Mouse (Mus musculus) heart, embryonic 11.5 days (tissue): ENCODE data around the gene Rab23. TPM values are rescaled to one million over a fixed set of nuclear protein-coding genes. Genes with fewer than 3 reads are reported as not detected.

Experiments used
- ATAC-seq: fragments of 200-750 bp; cut with Nextera tagmentation; replicated peaks from 2 replicates; pipeline ENCODE4 v1.8.0; 2017; ENCODE audit warnings: moderate library complexity; ENCODE audit not compliant: insufficient number of reproducible peaks, low FRiP score, low TSS enrichment
- H3K27ac ChIP-seq: fragments of 300-500 bp; sonication (generic); 2 replicates; pipeline ENCODE4 v1.5.1; 2014; ENCODE audit warnings: mild to moderate bottlenecking, low read depth, low read length
- H3K27me3 ChIP-seq: fragments of 300-500 bp; sonication (generic); 2 replicates; pipeline ENCODE4 v1.6.1; 2014; ENCODE audit warnings: mild to moderate bottlenecking, low read length, mixed read lengths; ENCODE audit not compliant: control insufficient read depth, insufficient read depth
- H3K36me3 ChIP-seq: fragments of 300-500 bp; sonication (generic); 2 replicates; pipeline ENCODE4 v1.6.1; 2014; ENCODE audit warnings: mild to moderate bottlenecking, low read length, moderate library complexity, mixed read lengths; ENCODE audit not compliant: control insufficient read depth, insufficient read depth
- H3K4me1 ChIP-seq: fragments of 300-500 bp; sonication (generic); 2 replicates; pipeline ENCODE4 v1.6.1; 2014; ENCODE audit warnings: low read length; ENCODE audit not compliant: control insufficient read depth, insufficient read depth
- H3K4me2 ChIP-seq: fragments of 300-500 bp; sonication (generic); 2 replicates; pipeline ENCODE4 v1.6.1; 2014; ENCODE audit warnings: mild to moderate bottlenecking, moderate library complexity
- H3K4me3 ChIP-seq: fragments of 300-500 bp; sonication (generic); 2 replicates; pipeline ENCODE4 v1.5.1; 2014; ENCODE audit warnings: low read depth, low read length
- H3K9ac ChIP-seq: fragments of 300-500 bp; sonication (generic); 2 replicates; pipeline ENCODE4 v1.6.1; 2014; ENCODE audit warnings: mild to moderate bottlenecking, low read depth, low read length, moderate library complexity
- H3K9me3 ChIP-seq: fragments of 300-500 bp; sonication (generic); replicated peaks from 2 replicates; pipeline ENCODE4 v1.6.1; 2016; ENCODE audit warnings: low read length; ENCODE audit not compliant: control insufficient read depth
- WGBS: fragments of 180-500 bp; shearing (Covaris S2); extraction: QIAGEN DNeasy Blood & Tissue Kit; methylation state at CpG from one replicate; pipeline ENCODE4 v1.1.7; 2014; ENCODE audit not compliant: insufficient replicate concordance; 5-methylcytosine and 5-hydroxymethylcytosine counted together
- polyA plus RNA-seq: library from polyadenylated mRNA; unstranded; fragments of >200 nt; fragmentation: Nextera tagmentation; extraction: Ambion mirVana; gene quantifications from 2 replicates; pipeline ENCODE4 v1.2.1, GENCODE M21; 2014

Gene Rab23
- polyA plus RNA-seq, 1 experiment from 2014 or later = 14.2 TPM

- Histone ChIP-seq H3K9ac (no peak overlapping the region), H3K4me1 (no peaks in the 10 kb centered on the region), H3K9me3 (no peaks in the 10 kb centered on the region), H3K4me2 (no peak overlapping the region), H3K36me3 (peaks cover 11% of the 10 kb centered on the region; the same call in 1 of the 2 replicates), H3K4me3 (no peak overlapping the region), H3K27me3 (no peaks in the 10 kb centered on the region), H3K27ac (no peak overlapping the region)
- WGBS = 86% methylated on average over 16 of the region's 16 CpGs
- ATAC-seq = no peak
Measured at GRCm38 (mm10) chr1:33766520-33767508, 47.1 kb downstream of the Rab23 start.

DNA sequence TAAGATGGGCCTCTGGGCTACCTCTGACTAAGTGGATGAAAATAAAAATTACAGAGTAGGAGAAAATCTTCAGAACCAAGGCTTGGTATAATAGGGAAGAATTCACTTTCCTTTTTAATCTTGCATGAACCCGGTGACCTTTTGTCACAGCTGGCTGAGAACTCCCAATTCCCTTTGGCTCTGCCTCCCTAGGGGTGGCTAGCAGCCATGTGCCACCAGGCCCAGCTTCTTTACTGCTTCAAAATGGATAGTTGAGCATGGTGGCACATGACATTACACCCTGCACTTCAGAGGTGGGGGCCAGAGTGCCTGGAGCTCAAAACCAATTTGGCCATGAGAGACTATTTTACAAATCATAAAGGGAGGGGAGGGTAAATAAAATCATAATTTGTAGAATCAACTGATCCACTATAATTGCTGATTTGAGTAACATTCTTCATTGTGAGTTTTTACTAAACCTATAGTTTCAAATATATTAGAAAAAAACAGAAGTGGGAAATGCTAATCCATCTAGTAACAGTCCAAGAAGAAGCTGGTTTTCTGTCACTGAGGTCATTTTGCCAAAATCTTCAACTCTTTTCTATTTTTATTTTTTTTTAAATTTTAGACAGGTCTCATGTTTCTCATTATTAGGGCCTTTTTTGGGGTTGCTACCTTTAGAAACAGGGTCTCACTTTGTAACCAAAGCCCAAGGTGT lies 48.6 kb downstream of the Rab23 start:
- no peak for ATAC-seq
- no peak overlapping the region for H3K4me3 ChIP-seq
- H3K36me3 ChIP-seq = peaks cover 17% of the 10 kb centered on the region; the same call in 1 of the 2 replicates
- H3K4me1 ChIP-seq = no peaks in the 10 kb centered on the region
- no peak overlapping the region for H3K9ac ChIP-seq
- no peak overlapping the region for H3K27ac ChIP-seq
- H3K9me3 ChIP-seq = no peaks in the 10 kb centered on the region
- 82% methylated on average over 1 of the region's 1 CpGs for WGBS
- H3K4me2 ChIP-seq = no peak overlapping the region
- H3K27me3 ChIP-seq = no peaks in the 10 kb centered on the region

- Histone ChIP-seq H3K36me3 (peaks cover 17% of the 10 kb centered on the region; the same call in 1 of the 2 replicates), H3K27me3 (no peaks in the 10 kb centered on the region), H3K27ac (no peak overlapping the region), H3K4me2 (no peak overlapping the region), H3K9ac (no peak overlapping the region), H3K4me3 (no peak overlapping the region), H3K9me3 (no peaks in the 10 kb centered on the region), H3K4me1 (no peaks in the 10 kb centered on the region)
- ATAC-seq = no peak
Measured at GRCm38 (mm10) chr1:33768827-33769226, 49.1 kb downstream of the Rab23 start.

GRCm38 (mm10) chr1:33771621-33772020 lies 51.9 kb downstream of the Rab23 start:
- Histone ChIP-seq H3K9ac (no peak overlapping the region), H3K27me3 (no peaks in the 10 kb centered on the region), H3K4me2 (no peak overlapping the region), H3K9me3 (no peaks in the 10 kb centered on the region), H3K36me3 (peaks cover 22% of the 10 kb centered on the region), H3K27ac (no peak overlapping the region), H3K4me3 (no peak overlapping the region), H3K4me1 (no peaks in the 10 kb centered on the region)
- 91% methylated on average over 10 of the region's 10 CpGs for WGBS
- no peak for ATAC-seq

- 95% methylated on average over 9 of the region's 9 CpGs for WGBS
- H3K27ac ChIP-seq = no peak overlapping the region
- no peak for ATAC-seq
Measured at GRCm38 (mm10) chr1:33772106-33772505, 52.4 kb downstream of the Rab23 start.

GRCm38 (mm10) chr1:33776175-33776611 lies 56.5 kb downstream of the Rab23 start:
- Histone ChIP-seq H3K4me2 (no peak overlapping the region), H3K27ac (no peak overlapping the region), H3K27me3 (no peaks in the 10 kb centered on the region), H3K9ac (no peak overlapping the region), H3K36me3 (peaks cover 19% of the 10 kb centered on the region), H3K4me3 (no peak overlapping the region), H3K9me3 (no peaks in the 10 kb centered on the region), H3K4me1 (no peaks in the 10 kb centered on the region)
- no peak for ATAC-seq
- WGBS = 85% methylated on average over 14 of the region's 14 CpGs

More at GRCm38 (mm10) chr1:33772106-33772505, 52.4 kb downstream of the Rab23 start:
- H3K27me3 ChIP-seq = no peaks in the 10 kb centered on the region
- H3K36me3 ChIP-seq = peaks cover 22% of the 10 kb centered on the region
- H3K9me3 ChIP-seq = no peaks in the 10 kb centered on the region
- H3K9ac ChIP-seq = no peak overlapping the region
- no peak overlapping the region for H3K4me3 ChIP-seq
- no peaks in the 10 kb centered on the region for H3K4me1 ChIP-seq
- no peak overlapping the region for H3K4me2 ChIP-seq

DNA sequence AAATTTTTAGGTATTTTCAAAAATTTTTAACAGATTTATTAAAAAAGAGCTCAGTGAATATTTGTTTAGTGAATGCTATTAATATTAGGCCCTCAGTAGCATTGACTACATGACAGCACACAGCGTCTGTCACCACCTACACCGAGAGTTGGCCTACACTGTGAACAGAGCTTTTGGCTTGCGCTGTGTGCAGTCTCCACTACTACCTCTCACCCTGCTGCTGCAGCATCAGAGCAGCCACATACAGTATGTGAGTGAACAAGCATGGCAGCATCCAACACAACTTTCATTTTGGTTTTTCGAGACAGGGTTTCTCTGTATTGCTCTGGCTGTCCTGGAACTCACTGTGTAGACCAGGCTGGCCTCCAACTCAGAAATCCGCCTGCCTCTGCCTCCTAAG lies 64.9 kb downstream of the Rab23 start:
- Histone ChIP-seq H3K4me2 (no peak overlapping the region), H3K9me3 (no peaks in the 10 kb centered on the region), H3K36me3 (no peaks in the 10 kb centered on the region), H3K4me1 (no peaks in the 10 kb centered on the region), H3K9ac (no peak overlapping the region), H3K4me3 (no peak overlapping the region), H3K27ac (no peak overlapping the region), H3K27me3 (no peaks in the 10 kb centered on the region)
- WGBS = 92% methylated on average over 5 of the region's 5 CpGs
- no peak for ATAC-seq

DNA sequence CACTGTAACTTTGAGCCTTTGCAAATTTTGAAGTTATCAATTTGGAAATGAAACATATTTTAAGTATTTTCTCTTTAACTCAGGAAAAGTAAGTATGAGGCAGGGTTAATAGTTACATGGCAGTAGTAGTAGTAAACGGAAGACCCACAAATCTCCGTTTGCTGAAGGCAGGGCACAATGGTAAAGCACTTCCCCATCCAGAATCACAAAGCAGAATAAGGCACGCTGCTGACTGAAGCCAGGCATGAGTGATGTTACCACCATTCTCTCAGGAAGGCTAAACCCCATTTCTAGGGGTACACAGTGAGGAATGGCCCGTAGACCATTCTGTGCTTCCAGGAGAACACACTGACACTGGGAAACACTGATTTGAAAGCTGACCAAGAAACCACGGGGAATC lies 68.4 kb downstream of the Rab23 start:
- Histone ChIP-seq H3K27ac (no peak overlapping the region), H3K4me3 (no peak overlapping the region), H3K9ac (no peak overlapping the region), H3K4me2 (no peak overlapping the region), H3K9me3 (no peaks in the 10 kb centered on the region), H3K27me3 (no peaks in the 10 kb centered on the region), H3K4me1 (no peaks in the 10 kb centered on the region), H3K36me3 (no peaks in the 10 kb centered on the region)
- ATAC-seq = no peak
- 81% methylated on average over 5 of the region's 5 CpGs for WGBS
